Mouse (Mus musculus) hindbrain, embryonic 13.5 days (tissue): Measurements from ENCODE around the gene Cebpe. TPM values are rescaled to one million over a fixed set of nuclear protein-coding genes. Genes with fewer than 3 reads are reported as not detected.
A peak's percentile ranks its signal among the peaks of the same experiment; 100 is the strongest.

ENCODE experiments used
- ATAC-seq: fragments of 200-750 bp; cut with Nextera tagmentation; 2 replicates; pipeline ENCODE4 v1.8.0; 2017; ENCODE audit warnings: moderate TSS enrichment; ENCODE audit not compliant: low FRiP score
- H3K27ac ChIP-seq: fragments of 300-500 bp; sonication (generic); 2 replicates; pipeline ENCODE4 v1.5.1; 2015; ENCODE audit warnings: inconsistent platforms, mild to moderate bottlenecking, moderate library complexity
- H3K27me3 ChIP-seq: fragments of 300-500 bp; sonication (generic); 2 replicates; pipeline ENCODE4 v1.6.1; 2015; ENCODE audit warnings: mild to moderate bottlenecking, inconsistent platforms
- H3K36me3 ChIP-seq: fragments of 300-500 bp; sonication (generic); 2 replicates; pipeline ENCODE4 v1.6.1; 2015; ENCODE audit warnings: mild to moderate bottlenecking, inconsistent platforms
- H3K4me1 ChIP-seq: fragments of 300-500 bp; sonication (generic); replicated peaks from 2 replicates; pipeline ENCODE4 v1.6.1; 2015; ENCODE audit warnings: inconsistent platforms
- H3K4me2 ChIP-seq: fragments of 300-500 bp; sonication (generic); 2 replicates; pipeline ENCODE4 v1.6.1; 2015; ENCODE audit warnings: inconsistent platforms, mild to moderate bottlenecking, moderate library complexity
- H3K4me3 ChIP-seq: fragments of 300-500 bp; sonication (generic); 2 replicates; pipeline ENCODE4 v1.5.1; 2015; ENCODE audit warnings: mild to moderate bottlenecking, inconsistent platforms
- H3K9ac ChIP-seq: fragments of 300-500 bp; sonication (generic); 2 replicates; pipeline ENCODE4 v1.6.1; 2015; ENCODE audit warnings: mild to moderate bottlenecking, inconsistent platforms
- H3K9me3 ChIP-seq: fragments of 300-500 bp; sonication (generic); 2 replicates; pipeline ENCODE4 v1.6.1; 2016; ENCODE audit warnings: inconsistent platforms
- WGBS: fragments of 180-500 bp; shearing (Covaris S2); methylation state at CpG from one replicate; pipeline ENCODE4 v1.1.7; 2015; 5-methylcytosine and 5-hydroxymethylcytosine counted together
- polyA plus RNA-seq: library from polyadenylated mRNA; unstranded; fragments of >200 nt; fragmentation: Nextera tagmentation; extraction: Ambion mirVana; gene quantifications from 2 replicates; pipeline ENCODE4 v1.2.1, GENCODE M21; 2015

Gene Cebpe
- polyA plus RNA-seq, 1 experiment from 2014 or later = not detected

DNA sequence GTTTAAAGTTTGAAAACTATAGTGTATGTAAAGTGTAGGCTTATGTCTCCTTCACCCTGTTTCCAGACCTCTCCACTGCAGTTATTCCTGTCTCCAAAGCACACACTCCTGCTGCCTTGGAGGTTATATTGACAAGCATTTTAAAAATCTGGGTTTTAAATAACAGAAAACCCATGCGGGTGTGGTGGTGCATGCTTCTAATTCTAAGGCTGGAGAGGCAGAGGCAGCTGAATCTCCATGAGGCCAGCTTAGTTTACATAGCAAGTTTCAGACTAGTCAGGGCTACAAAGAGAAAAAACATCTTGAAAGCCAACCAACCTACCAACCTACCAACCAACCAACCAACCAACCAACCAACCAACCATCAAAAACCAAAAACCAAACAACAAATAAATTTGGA lies 3.4 kb upstream of the Cebpe start:
- no peak for ATAC-seq
- Histone ChIP-seq H3K4me3 (no peak overlapping the region), H3K9ac (no peak overlapping the region)

DNA sequence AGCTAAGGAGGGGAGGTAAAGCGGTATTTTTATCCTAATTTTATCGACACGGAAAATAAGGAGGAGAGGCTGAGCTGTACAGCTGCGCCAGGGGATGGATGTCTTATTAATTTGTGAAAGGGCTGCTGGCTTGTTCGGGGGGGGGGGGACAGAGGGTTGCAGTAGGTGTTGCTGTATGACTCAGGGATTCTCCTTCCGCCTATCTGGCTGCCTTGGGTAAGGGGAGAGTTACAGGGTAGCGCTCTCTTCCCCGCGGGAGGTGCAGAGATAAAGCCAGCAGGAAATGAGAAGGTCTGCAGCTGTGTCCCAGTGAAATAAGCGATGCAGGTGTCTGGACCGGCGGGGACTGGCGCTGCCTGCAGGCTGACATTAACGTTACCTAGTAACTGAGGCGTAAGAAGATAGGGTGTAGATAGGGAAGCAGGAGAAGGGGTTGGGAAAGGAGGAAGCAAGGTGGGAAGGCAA lies 2.7 kb upstream of the Cebpe start:
- peak; percentile 50 for ATAC-seq
- WGBS = 3% methylated on average over 15 of the region's 15 CpGs
- no peaks in the 10 kb centered on the region for H3K36me3 ChIP-seq

More for the DNA sequence above, 3.4 kb upstream of the Cebpe start:
- Histone ChIP-seq H3K36me3 (no peaks in the 10 kb centered on the region), H3K9me3 (no peaks in the 10 kb centered on the region), H3K4me2 (peak overlapping the region; percentile 67; the same call in 1 of the 2 replicates), H3K27ac (no peak overlapping the region), H3K4me1 (peaks cover 11% of the 10 kb centered on the region), H3K27me3 (0 out of 2 replicates have a peak, but pooled peaks cover 3% of the 10 kb centered on the region)
- 86% methylated on average over 1 of the region's 1 CpGs for WGBS

DNA sequence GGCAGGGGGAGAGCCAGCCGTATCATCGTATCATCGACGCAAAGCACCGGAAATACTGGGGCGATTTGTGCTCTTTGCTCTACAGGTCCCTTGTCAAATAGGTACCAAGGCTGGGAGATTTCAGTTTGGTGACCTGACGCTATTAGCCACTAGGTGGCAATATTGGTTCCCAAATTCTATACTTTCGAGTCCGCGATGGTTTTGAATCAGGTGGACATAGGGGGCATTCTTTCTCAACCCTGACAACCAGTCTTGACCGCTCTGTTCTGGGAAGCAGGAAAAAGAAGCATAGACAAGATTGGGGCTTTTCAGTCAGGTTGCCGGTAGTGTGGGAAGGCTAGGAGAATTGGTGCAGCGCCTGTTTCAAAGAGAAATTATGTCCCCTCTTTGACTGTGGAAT lies 2.1 kb upstream of the Cebpe start:
- ATAC-seq = peak; percentile 62
- no peaks in the 10 kb centered on the region for H3K9me3 ChIP-seq
- peaks cover 11% of the 10 kb centered on the region for H3K4me1 ChIP-seq
- H3K36me3 ChIP-seq = no peaks in the 10 kb centered on the region
- peak overlapping the region; percentile 69 for H3K9ac ChIP-seq
- H3K27me3 ChIP-seq = 0 out of 2 replicates have a peak, but pooled peaks cover 3% of the 10 kb centered on the region
- peak overlapping the region; percentile 37 for H3K4me3 ChIP-seq
- WGBS = 3% methylated on average over 13 of the region's 13 CpGs
- peak overlapping the region; percentile 67 for H3K4me2 ChIP-seq
- peak overlapping the region; percentile 61 for H3K27ac ChIP-seq

More for the DNA sequence above, 2.7 kb upstream of the Cebpe start:
- Histone ChIP-seq H3K4me3 (peak overlapping the region; percentile 37), H3K27ac (peak overlapping the region; percentile 61), H3K4me2 (peak overlapping the region; percentile 67), H3K4me1 (peaks cover 11% of the 10 kb centered on the region), H3K9me3 (no peaks in the 10 kb centered on the region), H3K27me3 (0 out of 2 replicates have a peak, but pooled peaks cover 3% of the 10 kb centered on the region), H3K9ac (peak overlapping the region; percentile 69)

DNA sequence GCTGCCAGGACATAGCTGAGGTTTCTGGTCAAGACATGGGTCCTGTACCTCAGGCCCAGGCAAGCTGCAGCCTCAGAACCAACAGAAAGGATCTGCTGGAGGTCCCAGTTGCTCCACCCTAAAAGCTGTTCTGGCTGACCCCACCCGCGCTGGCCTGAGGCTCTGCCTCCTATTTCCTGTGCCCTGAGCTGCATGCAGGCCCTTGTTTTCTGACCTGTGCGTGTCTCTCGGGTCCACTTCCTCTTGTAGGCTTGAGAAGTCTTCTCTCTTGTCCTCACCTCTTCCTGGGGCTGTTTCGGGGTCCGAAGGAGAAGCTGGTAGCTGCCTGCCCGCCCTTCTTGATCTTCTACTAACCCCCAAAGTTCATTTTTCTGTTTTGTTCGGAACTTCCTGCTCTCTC lies 887 bp upstream of the Cebpe start:
- no peaks in the 10 kb centered on the region for H3K9me3 ChIP-seq
- no peak overlapping the region for H3K9ac ChIP-seq
- WGBS = 80% methylated on average over 8 of the region's 8 CpGs
- H3K4me1 ChIP-seq = peaks cover 11% of the 10 kb centered on the region
- no peak for ATAC-seq
- H3K27ac ChIP-seq = no peak overlapping the region
- no peak overlapping the region for H3K4me3 ChIP-seq
- no peaks in the 10 kb centered on the region for H3K36me3 ChIP-seq
- H3K4me2 ChIP-seq = no peak overlapping the region
- 0 out of 2 replicates have a peak, but pooled peaks cover 3% of the 10 kb centered on the region for H3K27me3 ChIP-seq

DNA sequence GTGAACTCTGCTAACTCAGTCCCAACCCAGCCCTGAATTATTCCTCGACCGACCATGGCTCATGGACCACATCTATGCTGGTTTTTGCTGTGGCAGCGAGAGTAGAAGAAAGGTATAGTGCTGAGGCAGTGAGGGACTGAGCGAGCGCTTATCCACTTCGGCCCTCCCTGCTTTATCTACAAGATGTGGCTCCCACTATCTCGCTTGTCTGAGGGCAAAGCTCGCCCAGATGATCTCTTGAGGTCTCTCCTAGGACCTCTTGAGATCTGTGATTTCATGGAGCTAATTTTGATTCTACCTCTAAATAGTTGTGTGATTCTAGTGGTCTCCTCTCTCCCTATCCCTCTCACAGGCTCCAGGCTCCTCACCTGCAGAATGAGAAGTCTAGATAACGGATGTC lies 2.9 kb downstream of the Cebpe start:
- Histone ChIP-seq H3K9ac (no peak overlapping the region), H3K4me3 (no peak overlapping the region), H3K4me2 (no peak overlapping the region), H3K27ac (no peak overlapping the region), H3K9me3 (no peaks in the 10 kb centered on the region), H3K27me3 (no peaks in the 10 kb centered on the region), H3K4me1 (no peaks in the 10 kb centered on the region), H3K36me3 (no peaks in the 10 kb centered on the region)
- no peak for ATAC-seq
- 87% methylated on average over 9 of the region's 9 CpGs for WGBS

DNA sequence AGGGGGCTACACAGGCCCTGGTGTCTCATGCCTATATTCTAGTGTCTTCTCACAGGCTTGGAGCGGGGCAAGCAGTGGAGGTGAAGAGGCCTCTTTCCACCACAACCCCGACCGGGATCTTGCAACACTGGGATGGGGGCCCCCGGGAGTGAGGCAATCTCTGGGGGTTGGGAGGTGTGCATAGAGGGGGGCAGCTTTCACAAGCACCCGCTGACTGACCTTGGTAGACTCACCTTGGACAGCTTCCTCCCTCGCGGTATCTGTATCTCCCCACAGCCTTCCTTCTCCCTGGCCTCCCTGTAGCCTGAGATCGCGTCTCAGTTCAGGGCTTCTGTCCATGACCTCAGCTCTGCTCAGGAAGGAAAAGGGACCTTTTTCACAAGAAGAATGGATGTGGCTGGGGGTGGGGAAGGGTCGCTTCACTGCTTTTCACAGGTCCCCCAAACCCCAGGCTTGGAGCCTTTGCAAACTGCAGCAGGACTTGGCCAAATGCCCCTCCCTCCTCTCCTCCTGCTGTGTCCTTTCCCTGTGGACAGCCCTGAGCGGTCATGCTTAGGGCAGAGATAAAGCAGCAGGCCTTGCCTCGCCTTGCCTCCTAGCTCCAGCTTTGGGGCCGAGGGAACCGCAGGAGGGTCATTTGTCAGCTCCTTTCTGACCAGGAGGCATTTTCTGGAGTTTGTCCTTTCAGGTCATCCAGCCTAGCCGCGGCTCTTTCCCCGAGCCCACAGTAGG lies 5.2 kb downstream of the Cebpe start:
- Histone ChIP-seq H3K9me3 (no peaks in the 10 kb centered on the region), H3K4me3 (no peak overlapping the region), H3K4me2 (no peak overlapping the region), H3K27ac (no peak overlapping the region), H3K4me1 (no peaks in the 10 kb centered on the region), H3K9ac (0 out of 2 replicates have a peak overlapping the region, but pooled peaks have one; percentile 3), H3K36me3 (no peaks in the 10 kb centered on the region), H3K27me3 (peaks cover 7% of the 10 kb centered on the region; the same call in 1 of the 2 replicates)
- 52% methylated on average over 17 of the region's 17 CpGs for WGBS
- ATAC-seq = no peak

DNA sequence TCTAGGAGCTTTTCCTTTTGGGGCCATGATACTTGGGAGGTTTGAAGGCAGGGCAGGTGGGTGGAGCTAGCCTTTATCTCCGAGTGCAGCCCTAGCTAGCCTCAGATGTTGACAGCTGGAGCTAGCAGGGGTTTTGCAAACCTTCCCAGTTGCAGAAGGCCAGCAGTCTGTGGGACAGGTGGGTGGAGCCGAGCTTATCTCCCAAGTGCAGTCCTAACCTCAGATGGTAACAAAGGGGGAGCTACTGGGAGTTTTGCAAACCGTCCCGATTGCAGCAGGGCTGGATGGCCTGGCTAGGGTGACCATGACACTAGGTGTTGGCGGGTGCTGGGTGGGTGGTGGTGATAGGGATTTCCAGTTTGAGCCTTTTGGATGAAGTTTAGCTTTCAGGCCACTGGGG lies 6.1 kb downstream of the Cebpe start:
- WGBS = 69% methylated on average over 5 of the region's 5 CpGs
- no peak overlapping the region for H3K9ac ChIP-seq

DNA sequence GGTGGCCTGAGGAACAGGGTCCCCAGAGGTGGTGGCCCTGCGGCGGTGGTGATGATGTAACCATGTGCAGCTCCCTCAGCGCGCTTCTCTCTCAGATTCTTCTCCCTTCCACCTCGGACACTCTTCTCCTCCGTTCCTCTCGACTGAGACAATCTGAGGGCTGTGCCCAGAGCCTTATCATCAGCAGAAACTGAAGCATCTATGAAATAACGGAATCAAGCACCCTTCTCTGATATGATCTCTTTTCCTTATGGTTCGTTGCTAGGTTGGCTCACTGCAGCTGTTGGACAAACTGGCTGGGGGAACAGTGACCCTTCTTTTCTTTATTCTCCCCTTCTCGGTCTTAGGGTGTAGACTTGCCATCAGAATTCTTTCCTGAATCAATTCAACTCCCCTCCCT lies 8.8 kb downstream of the Cebpe start:
- WGBS = 83% methylated on average over 10 of the region's 10 CpGs
- H3K9me3 ChIP-seq = no peaks in the 10 kb centered on the region
- no peak for ATAC-seq

More for the DNA sequence above, 6.1 kb downstream of the Cebpe start:
- H3K4me1 ChIP-seq = no peaks in the 10 kb centered on the region
- H3K27me3 ChIP-seq = peaks cover 7% of the 10 kb centered on the region; the same call in 1 of the 2 replicates
- no peak overlapping the region for H3K27ac ChIP-seq
- no peak for ATAC-seq
- no peaks in the 10 kb centered on the region for H3K9me3 ChIP-seq
- H3K4me2 ChIP-seq = no peak overlapping the region
- H3K36me3 ChIP-seq = no peaks in the 10 kb centered on the region
- no peak overlapping the region for H3K4me3 ChIP-seq

DNA sequence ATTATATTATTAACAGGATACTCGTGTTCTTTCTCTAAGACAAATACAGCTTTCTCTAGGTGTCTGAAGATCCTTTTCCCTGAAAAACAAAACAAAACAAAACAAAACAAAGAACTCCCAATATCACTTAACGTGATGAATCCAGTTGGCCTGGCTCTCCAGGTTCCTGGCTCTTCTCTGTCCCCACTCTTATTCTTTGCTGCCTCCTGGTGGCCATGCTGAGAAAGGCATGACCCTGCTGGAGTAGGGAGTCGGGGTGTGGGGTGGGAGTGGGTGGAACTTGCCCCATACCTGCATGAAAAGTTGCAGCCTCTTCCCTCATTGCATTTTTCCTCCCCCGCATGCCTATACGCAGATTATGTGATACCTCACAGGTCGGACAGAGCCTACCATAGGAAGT lies 10.7 kb downstream of the Cebpe start:
- H3K9me3 ChIP-seq = no peaks in the 10 kb centered on the region
- WGBS = 9% methylated on average over 6 of the region's 6 CpGs

More for the DNA sequence above, 8.8 kb downstream of the Cebpe start:
- no peaks in the 10 kb centered on the region for H3K36me3 ChIP-seq
- H3K27me3 ChIP-seq = peaks cover 7% of the 10 kb centered on the region; the same call in 1 of the 2 replicates
- no peak overlapping the region for H3K27ac ChIP-seq
- no peaks in the 10 kb centered on the region for H3K4me1 ChIP-seq
- H3K9ac ChIP-seq = no peak overlapping the region
- H3K4me2 ChIP-seq = no peak overlapping the region
- no peak overlapping the region for H3K4me3 ChIP-seq

DNA sequence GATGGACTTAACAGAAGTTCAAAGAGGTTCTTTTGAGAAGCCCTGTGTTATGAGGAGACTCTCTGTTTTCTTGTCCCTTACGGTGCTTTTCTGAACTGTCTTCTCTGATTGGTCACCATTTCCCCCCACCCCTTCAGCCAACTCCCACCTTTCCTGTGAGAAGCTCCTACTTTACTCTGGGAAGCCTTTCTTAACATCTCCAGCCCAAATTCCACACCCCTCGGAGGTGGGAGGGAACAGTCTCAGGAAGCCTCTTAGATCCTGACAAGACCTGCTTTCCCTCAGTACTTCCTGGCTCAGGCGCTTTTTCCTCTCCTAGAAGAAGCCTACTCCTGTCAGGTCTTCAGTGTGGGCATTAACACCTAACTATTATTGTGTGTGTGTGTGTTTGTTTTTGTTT lies 12.4 kb downstream of the Cebpe start:
- no peak overlapping the region for H3K9ac ChIP-seq
- H3K27ac ChIP-seq = no peak overlapping the region
- no peaks in the 10 kb centered on the region for H3K4me1 ChIP-seq
- ATAC-seq = no peak
- 53% methylated on average over 3 of the region's 3 CpGs for WGBS
- H3K36me3 ChIP-seq = peaks cover 4% of the 10 kb centered on the region
- H3K9me3 ChIP-seq = no peaks in the 10 kb centered on the region
- H3K4me2 ChIP-seq = no peak overlapping the region
- peaks cover 7% of the 10 kb centered on the region; the same call in 1 of the 2 replicates for H3K27me3 ChIP-seq
- no peak overlapping the region for H3K4me3 ChIP-seq

More for the DNA sequence above, 10.7 kb downstream of the Cebpe start:
- Histone ChIP-seq H3K4me2 (no peak overlapping the region), H3K4me3 (no peak overlapping the region), H3K36me3 (no peaks in the 10 kb centered on the region), H3K4me1 (no peaks in the 10 kb centered on the region), H3K27ac (no peak overlapping the region), H3K27me3 (peaks cover 7% of the 10 kb centered on the region; the same call in 1 of the 2 replicates), H3K9ac (no peak overlapping the region)
- no peak for ATAC-seq

DNA sequence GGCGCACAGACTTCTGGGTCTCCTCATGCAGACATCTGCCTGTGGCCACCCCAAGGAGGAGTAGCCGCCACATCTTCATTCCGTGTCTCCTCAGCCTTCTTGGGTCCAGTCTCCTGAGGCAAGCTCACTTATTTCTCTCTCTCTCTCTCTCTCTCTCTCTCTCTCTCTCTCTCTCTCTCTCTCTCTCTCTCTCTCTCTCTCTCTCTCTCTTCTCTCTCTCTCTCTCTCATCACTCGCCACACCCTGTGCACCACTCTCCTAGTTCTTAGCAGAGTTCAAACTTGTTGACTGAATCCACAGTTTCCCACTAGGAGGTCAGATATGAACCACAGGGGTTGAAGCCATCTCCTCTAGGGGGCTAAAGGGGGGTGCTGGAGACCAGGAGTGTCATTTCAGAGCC lies 13.2 kb downstream of the Cebpe start, which contains the start of gene Gm29776:
Gene Gm29776, minus strand, starts transcription at position 101 of the 400 bp plus-strand sequence.
- Histone ChIP-seq H3K9ac (no peak within 1 kb of the TSS), H3K27ac (no peak within 1 kb of the TSS), H3K4me1 (no peaks in the 10 kb centered on the region), H3K36me3 (peaks cover 10% of the 10 kb centered on the region), H3K9me3 (no peaks in the 10 kb centered on the region), H3K4me3 (no peak within 1 kb of the TSS), H3K27me3 (peaks cover 7% of the 10 kb centered on the region; the same call in 1 of the 2 replicates), H3K4me2 (no peak within 1 kb of the TSS)
- 81% methylated on average over 4 of the region's 4 CpGs for WGBS
- no peak for ATAC-seq

DNA sequence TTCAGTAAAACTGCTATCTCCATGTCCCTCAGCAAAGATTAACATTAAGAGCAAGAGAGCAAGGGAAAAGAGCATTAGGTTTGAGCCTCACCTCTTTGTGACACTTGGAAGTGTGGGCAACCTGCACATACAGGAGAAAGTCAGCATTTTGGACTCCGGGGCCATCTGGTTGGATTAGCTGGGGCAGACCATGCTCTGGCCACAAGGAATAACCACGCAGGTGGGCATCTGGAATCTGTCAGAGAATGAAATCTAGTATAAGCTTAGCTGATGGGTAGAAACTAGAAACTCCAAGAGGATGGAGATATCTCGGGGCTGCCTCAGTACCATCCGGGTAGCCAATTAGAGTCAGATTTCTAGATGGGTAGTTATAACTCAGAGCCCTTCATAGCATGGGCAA lies 15.2 kb downstream of the Cebpe start:
- H3K9ac ChIP-seq = no peak overlapping the region
- H3K27ac ChIP-seq = no peak overlapping the region
- ATAC-seq = no peak
- peaks cover 24% of the 10 kb centered on the region for H3K36me3 ChIP-seq
- no peak overlapping the region for H3K4me2 ChIP-seq
- H3K9me3 ChIP-seq = no peaks in the 10 kb centered on the region
- no peaks in the 10 kb centered on the region for H3K27me3 ChIP-seq
- H3K4me1 ChIP-seq = no peaks in the 10 kb centered on the region
- H3K4me3 ChIP-seq = no peak overlapping the region
- WGBS = 93% methylated on average over 4 of the region's 4 CpGs
